In the genomic region with DNA sequence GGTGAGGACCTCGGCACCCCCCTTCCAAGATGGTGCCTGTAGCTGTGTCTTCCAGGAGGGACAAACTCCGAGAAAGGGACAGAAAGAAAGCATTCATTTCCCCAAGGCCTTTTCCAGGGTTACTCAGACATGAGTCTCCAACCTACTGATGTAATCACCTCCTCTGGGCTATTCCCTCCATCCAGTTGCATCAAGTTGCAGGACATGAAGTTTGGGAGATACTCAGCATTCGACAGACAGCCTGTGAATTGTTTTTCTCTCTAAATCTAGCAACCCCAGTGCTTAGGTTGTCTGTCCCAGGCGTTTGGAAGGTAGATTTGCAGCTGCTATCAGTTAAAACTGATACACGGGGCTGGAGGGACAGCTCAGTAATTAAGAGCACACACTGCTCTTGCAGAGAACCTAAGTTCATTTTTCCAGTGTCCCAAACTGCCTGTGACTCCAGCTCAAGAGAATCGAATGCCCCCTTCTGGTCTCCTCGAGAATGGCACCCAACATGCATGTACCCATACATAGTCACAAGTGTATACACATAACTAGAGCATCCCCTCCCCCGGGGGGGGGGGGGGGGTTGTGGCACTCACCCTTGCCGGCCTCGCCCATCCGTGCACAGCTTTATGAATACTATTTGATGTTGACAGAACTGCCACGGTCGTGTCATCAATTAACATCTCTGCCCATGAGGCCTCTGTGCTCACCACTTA, we compare ENCODE assay signal across 9 mouse cellular contexts.
DNase-seq lines count a peak whose midpoint lies in the region; ATAC-seq and TF ChIP-seq lines count a peak whose summit lies in the region.
"Had no signal": no experiment of that assay in that cellular context is flagged by ENCODE, and none has a peak within 500 bp of the region (broad histone marks: within the 10 kb centered on the region; RNA-seq: fewer than 3 reads in every experiment).

No protein-coding gene starts in this region.

- no peak for TF ChIP-seq POLR2A in thymus, adult 2 months (IDR thresholded peaks at IDR 0.05; ENCODE audit: control insufficient read depth, extremely low read depth, insufficient read depth, low read length, poor library complexity)
- no peak for TF ChIP-seq POLR2A in small intestine, adult 2 months (IDR thresholded peaks at IDR 0.05; ENCODE audit: low read depth, low read length)

- H3K36me3 ChIP-seq in thymus, adult 2 months (ENCODE audit: control insufficient read depth, insufficient read depth, low read length), result no peaks in the 10 kb centered on the region
- H3K36me3 ChIP-seq in small intestine, adult 2 months (ENCODE audit: control insufficient read depth, insufficient read depth, low read length), result no peaks in the 10 kb centered on the region
- H3K36me3 ChIP-seq: neural tube, embryonic 12.5 days had no signal

- no peak for TF ChIP-seq CTCF in thymus, adult 2 months (IDR thresholded peaks at IDR 0.05; ENCODE audit: borderline replicate concordance, control insufficient read depth, extremely low read depth, insufficient read depth, low read length, poor library complexity)
- TF ChIP-seq CTCF in small intestine, adult 2 months (IDR thresholded peaks at IDR 0.05; ENCODE audit: extremely low read depth, insufficient read length, insufficient replicate concordance, low read depth, low read length), result peak; percentile 32; the same call in 1 of the 2 replicates

- no peaks in the 10 kb centered on the region for H3K27me3 ChIP-seq in thymus, adult 2 months (ENCODE audit: control insufficient read depth, insufficient read depth, low read length)
- no peaks in the 10 kb centered on the region for H3K27me3 ChIP-seq in small intestine, adult 2 months (ENCODE audit: control insufficient read depth, insufficient read depth, low read length)
- H3K27me3 ChIP-seq: neural tube, embryonic 12.5 days had no signal

- no peak overlapping the region for H3K27ac ChIP-seq in thymus, adult 2 months (ENCODE audit: control insufficient read depth, insufficient read depth, low read length)
- no peak overlapping the region for H3K27ac ChIP-seq in small intestine, adult 2 months (ENCODE audit: insufficient read depth, low read depth, low read length)
- H3K27ac ChIP-seq: neural tube, embryonic 12.5 days had no signal

- peak; percentile 22 to 55 for DNase-seq in cerebellum, postnatal 14 days
- no peak for DNase-seq in cerebellum, postnatal 4 days (ENCODE audit: low spot score in 2 of 2)
- DNase-seq in thymus, adult 2 months, result peak; percentile 28
- no peak for DNase-seq in thymus, adult 18-20 months
- peak; percentile 50 for DNase-seq in kidney, adult 9 months
- no peak for DNase-seq in yolk sac, embryonic 10.5 days (ENCODE audit: low spot score)

- no peak for ATAC-seq in cerebellum, adult (ENCODE audit: insufficient number of reproducible peaks, low FRiP score, low TSS enrichment)

- 88% methylated on average over 13 of the region's 13 CpGs for WGBS in thymus, adult 2 months
- 78% methylated on average over 13 of the region's 13 CpGs for WGBS in small intestine, adult 2 months

- H3K4me1 ChIP-seq in thymus, adult 2 months (replicated peaks; ENCODE audit: control insufficient read depth, insufficient read depth, low read length), result no peaks in the 10 kb centered on the region
- no peaks in the 10 kb centered on the region for H3K4me1 ChIP-seq in small intestine, adult 2 months (ENCODE audit: control insufficient read depth, insufficient read depth, insufficient read length, low read length)

- no peak overlapping the region for H3K4me3 ChIP-seq in thymus, adult 2 months (ENCODE audit: control insufficient read depth, insufficient read depth, low read length)
- no peak overlapping the region for H3K4me3 ChIP-seq in small intestine, adult 2 months (ENCODE audit: low read depth, low read length)
- H3K4me3 ChIP-seq: neural tube, embryonic 12.5 days had no signal

Comparison
In these comparisons a context has a peak if more than half of its experiments do, and no peak if none do; other contexts are left out.
1. DNase-seq: peak in cerebellum, postnatal 14 days (2 of 2), thymus, adult 2 months (single experiment) and kidney, adult 9 months (single experiment); none in cerebellum, postnatal 4 days (0 of 2), thymus, adult 18-20 months (0 of 2) and yolk sac, embryonic 10.5 days (single experiment).